Comparison of ENCODE assay signal across 14 mouse cellular contexts in genomic region chr9:13543167-13543566, GRCm38 (mm10).
A peak's percentile ranks its signal among the peaks of the same experiment; 100 is the strongest.
DNase-seq lines count a peak whose midpoint lies in the region; ATAC-seq lines count a peak whose summit lies in the region.
"Had no signal": no experiment of that assay in that cellular context is flagged by ENCODE, and none has a peak within 500 bp of the region (broad histone marks: within the 10 kb centered on the region; RNA-seq: fewer than 3 reads in every experiment).

No protein-coding gene starts in this region.

- H3K27ac ChIP-seq in heart, embryonic 16.5 days (ENCODE audit: low read length) = 0 out of 2 replicates have a peak overlapping the region, but pooled peaks have one; percentile 47
- H3K27ac ChIP-seq in hindbrain, embryonic 16.5 days (ENCODE audit: low read depth, low read length) = no peak overlapping the region; the same call in 1 of the 2 replicates
- H3K27ac ChIP-seq in neural tube, embryonic 15.5 days (replicated peaks) = peak overlapping the region; percentile 61
- H3K27ac ChIP-seq: embryonic facial prominence, embryonic 15.5 days; kidney, embryonic 15.5 days; limb, embryonic 12.5 days had no signal

- ATAC-seq in heart, embryonic 16.5 days (replicated peaks; ENCODE audit: extremely low read depth, insufficient read depth, low FRiP score) = peak; percentile 69
- ATAC-seq in hindbrain, embryonic 16.5 days = peak; percentile 70
- ATAC-seq in neural tube, embryonic 15.5 days (ENCODE audit: low FRiP score) = peak; percentile 61; the same call in 1 of the 2 replicates

- peaks cover 9% of the 10 kb centered on the region; the same call in 1 of the 2 replicates for H3K4me1 ChIP-seq in heart, embryonic 16.5 days (ENCODE audit: control insufficient read depth, insufficient read depth, low read length)
- no peaks in the 10 kb centered on the region; the same call in 1 of the 2 replicates for H3K4me1 ChIP-seq in hindbrain, embryonic 16.5 days (ENCODE audit: control insufficient read depth, insufficient read depth, low read depth, low read length)
- peaks cover 36% of the 10 kb centered on the region for H3K4me1 ChIP-seq in neural tube, embryonic 15.5 days

- no peak for DNase-seq in heart, adult 9 months (ENCODE audit: low spot score in 2 of 2)
- DNase-seq in retina, postnatal 1 day = peak; percentile 36
- DNase-seq in retina, embryonic 14.5 days (ENCODE audit: low spot score) = no peak
- no peak for DNase-seq in cerebellum, postnatal 14 days
- DNase-seq: heart, postnatal 36 days; lung, postnatal 36 days; thymus, postnatal 36 days had no signal

- H3K9ac ChIP-seq in heart, embryonic 16.5 days (ENCODE audit: low read length) = 0 out of 2 replicates have a peak overlapping the region, but pooled peaks have one; percentile 33
- no peak overlapping the region for H3K9ac ChIP-seq in hindbrain, embryonic 16.5 days (ENCODE audit: low read depth, low read length)
- H3K9ac ChIP-seq in neural tube, embryonic 15.5 days (replicated peaks) = no peak overlapping the region
- H3K9ac ChIP-seq: embryonic facial prominence, embryonic 15.5 days; kidney, embryonic 15.5 days; limb, embryonic 12.5 days had no signal

- no peaks in the 10 kb centered on the region for H3K9me3 ChIP-seq in heart, embryonic 16.5 days (replicated peaks; ENCODE audit: control insufficient read depth, low read length)
- H3K9me3 ChIP-seq in hindbrain, embryonic 16.5 days (ENCODE audit: control insufficient read depth, low read length) = no peaks in the 10 kb centered on the region
- H3K9me3 ChIP-seq in neural tube, embryonic 15.5 days (replicated peaks) = no peaks in the 10 kb centered on the region
- H3K9me3 ChIP-seq: embryonic facial prominence, embryonic 15.5 days; kidney, embryonic 15.5 days; limb, embryonic 12.5 days had no signal

- no peaks in the 10 kb centered on the region for H3K27me3 ChIP-seq in heart, embryonic 16.5 days (ENCODE audit: control insufficient read depth, insufficient read depth, low read length)
- H3K27me3 ChIP-seq in hindbrain, embryonic 16.5 days (replicated peaks; ENCODE audit: control insufficient read depth, insufficient read depth, low read length) = no peaks in the 10 kb centered on the region
- H3K27me3 ChIP-seq in neural tube, embryonic 15.5 days (replicated peaks) = no peaks in the 10 kb centered on the region
- H3K27me3 ChIP-seq: embryonic facial prominence, embryonic 15.5 days; kidney, embryonic 15.5 days; limb, embryonic 12.5 days; Patski had no signal

- peak overlapping the region; percentile 46 for H3K4me2 ChIP-seq in heart, embryonic 16.5 days (ENCODE audit: low read depth, low read length)
- H3K4me2 ChIP-seq in hindbrain, embryonic 16.5 days (ENCODE audit: low read length) = no peak overlapping the region
- peak overlapping the region; percentile 38 for H3K4me2 ChIP-seq in neural tube, embryonic 15.5 days
- H3K4me2 ChIP-seq: embryonic facial prominence, embryonic 15.5 days; kidney, embryonic 15.5 days; limb, embryonic 12.5 days had no signal

- 28% methylated on average over 8 of the region's 8 CpGs for WGBS in heart, embryonic 16.5 days
- WGBS in hindbrain, embryonic 16.5 days = 24% methylated on average over 8 of the region's 8 CpGs
- WGBS in neural tube, embryonic 15.5 days = 25% methylated on average over 8 of the region's 8 CpGs

- no peaks in the 10 kb centered on the region for H3K36me3 ChIP-seq in heart, embryonic 16.5 days (ENCODE audit: control insufficient read depth, insufficient read depth)
- no peaks in the 10 kb centered on the region for H3K36me3 ChIP-seq in hindbrain, embryonic 16.5 days (ENCODE audit: control insufficient read depth, insufficient read depth, low read length)
- H3K36me3 ChIP-seq in neural tube, embryonic 15.5 days = no peaks in the 10 kb centered on the region
- H3K36me3 ChIP-seq: embryonic facial prominence, embryonic 15.5 days; kidney, embryonic 15.5 days; limb, embryonic 12.5 days had no signal

- no peak overlapping the region; the same call in 1 of the 2 replicates for H3K4me3 ChIP-seq in heart, embryonic 16.5 days (ENCODE audit: low read length)
- no peak overlapping the region for H3K4me3 ChIP-seq in hindbrain, embryonic 16.5 days (ENCODE audit: low read length)
- H3K4me3 ChIP-seq in neural tube, embryonic 15.5 days (replicated peaks) = no peak overlapping the region
- H3K4me3 ChIP-seq: embryonic facial prominence, embryonic 15.5 days; kidney, embryonic 15.5 days; limb, embryonic 12.5 days had no signal
